Mouse (Mus musculus): ENCODE data around the gene Abcg5. TPM values are rescaled to one million over a fixed set of nuclear protein-coding genes. Genes with fewer than 3 reads are reported as not detected.

Gene Abcg5
- total RNA-seq, 2 experiments from 2014 or later: not detected

DNA sequence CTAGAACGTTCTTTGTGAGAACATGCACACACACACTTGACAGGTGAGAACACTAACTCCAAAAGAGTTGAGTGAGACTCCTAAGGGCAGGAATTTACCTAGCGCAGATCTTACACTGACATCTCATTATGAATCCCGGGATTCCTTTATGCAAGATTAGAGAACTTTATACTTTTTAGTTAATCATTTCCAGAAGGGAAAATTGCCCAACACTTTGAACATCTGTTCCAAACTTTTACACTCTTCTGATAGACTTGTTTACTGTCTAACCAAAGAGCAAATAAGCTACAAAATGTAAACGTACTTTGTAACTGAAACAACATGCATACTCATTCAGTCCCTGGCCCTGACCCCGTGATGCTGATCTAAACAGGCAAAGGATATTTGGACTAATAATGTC is 6.5 kb upstream of the Abcg5 start:
- DNase-seq (ENCODE audit: low spot score in 2 of 2): no peak
- intact Hi-C loops (cut with DNase I): no loop called here

DNA sequence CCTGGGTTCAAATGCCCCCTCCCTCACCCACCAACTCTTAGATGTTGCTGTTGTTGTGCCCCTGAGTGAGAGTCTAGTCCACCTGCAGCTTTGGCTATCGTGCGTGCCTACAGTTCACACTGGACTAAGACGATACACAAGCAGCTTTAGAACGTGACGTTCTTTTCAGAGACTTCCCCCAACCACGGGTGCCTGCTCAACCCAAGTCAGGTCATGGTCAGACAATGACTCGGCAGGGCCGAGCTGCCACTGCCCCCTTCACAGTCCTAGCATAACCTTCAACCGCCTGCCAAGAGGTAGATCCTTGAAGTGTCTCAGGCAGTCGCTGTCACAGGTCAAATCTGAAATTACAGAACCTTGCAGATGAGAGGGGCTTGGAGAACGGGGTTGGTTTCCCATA is 6.0 kb upstream of the Abcg5 start:
- intact Hi-C loops (cut with DNase I): no loop called here
- DNase-seq (ENCODE audit: low spot score in 2 of 2): no peak

DNA sequence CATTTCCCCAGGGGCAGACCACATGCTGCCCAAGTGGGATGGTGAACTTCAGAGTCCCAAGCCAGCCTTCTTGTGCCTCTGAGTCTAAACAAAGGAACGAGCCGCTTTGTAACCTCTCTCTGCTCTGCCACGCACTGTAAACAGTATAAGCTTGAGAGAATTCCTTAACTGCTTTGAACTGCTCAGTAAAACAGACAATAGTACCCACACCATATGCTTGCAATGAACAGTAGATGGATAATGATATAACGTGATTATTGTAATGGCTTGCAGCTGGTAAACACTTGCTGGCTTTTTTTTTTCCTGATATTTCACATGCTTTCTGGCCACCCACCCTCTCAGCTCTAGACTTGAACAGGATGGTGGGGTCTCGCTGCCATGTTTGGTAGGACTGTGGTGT is 5.2 kb upstream of the Abcg5 start:
- no peak for DNase-seq (ENCODE audit: low spot score in 2 of 2)
- intact Hi-C loops (cut with DNase I): no loop called here

- DNase-seq (ENCODE audit: low spot score in 2 of 2): no peak
- intact Hi-C loops (cut with DNase I): no loop called here
Observed at GRCm38 (mm10) chr17:84685286-84685685, 2.5 kb upstream of the Abcg5 start.

- no peak for DNase-seq (ENCODE audit: low spot score in 2 of 2)
- intact Hi-C loops (cut with DNase I): no loop called here
Observed at GRCm38 (mm10) chr17:84684284-84684683, 1.5 kb upstream of the Abcg5 start.

- DNase-seq (ENCODE audit: low spot score in 2 of 2): peak; percentile 34 to 49
- intact Hi-C loops (cut with DNase I): no loop called here
Observed at GRCm38 (mm10) chr17:84681670-84682069, 1.1 kb downstream of the Abcg5 start.

GRCm38 (mm10) chr17:84677595-84677994 is 5.2 kb downstream of the Abcg5 start:
- intact Hi-C loops (cut with DNase I): no loop called here
- no peak for DNase-seq (ENCODE audit: low spot score in 2 of 2)

- intact Hi-C loops (cut with DNase I): no loop called here
Observed at GRCm38 (mm10) chr17:84675951-84676366, 6.9 kb downstream of the Abcg5 start, which contains the start of gene Abcg8. Gene Abcg8, plus strand, starts transcription at chr17:84676302.

GRCm38 (mm10) chr17:84675204-84675603 is 7.6 kb downstream of the Abcg5 start:
- peak; percentile 25 to 37 for DNase-seq (ENCODE audit: low spot score in 2 of 2)
- intact Hi-C loops (cut with DNase I): no loop called here

More at GRCm38 (mm10) chr17:84675951-84676366, 6.9 kb downstream of the Abcg5 start, which contains the start of gene Abcg8:
- no peak for DNase-seq (ENCODE audit: low spot score in 2 of 2)

- DNase-seq (ENCODE audit: low spot score in 2 of 2): no peak
- intact Hi-C loops (cut with DNase I): no loop called here
Observed at GRCm38 (mm10) chr17:84674048-84674447, 8.8 kb downstream of the Abcg5 start.

DNA sequence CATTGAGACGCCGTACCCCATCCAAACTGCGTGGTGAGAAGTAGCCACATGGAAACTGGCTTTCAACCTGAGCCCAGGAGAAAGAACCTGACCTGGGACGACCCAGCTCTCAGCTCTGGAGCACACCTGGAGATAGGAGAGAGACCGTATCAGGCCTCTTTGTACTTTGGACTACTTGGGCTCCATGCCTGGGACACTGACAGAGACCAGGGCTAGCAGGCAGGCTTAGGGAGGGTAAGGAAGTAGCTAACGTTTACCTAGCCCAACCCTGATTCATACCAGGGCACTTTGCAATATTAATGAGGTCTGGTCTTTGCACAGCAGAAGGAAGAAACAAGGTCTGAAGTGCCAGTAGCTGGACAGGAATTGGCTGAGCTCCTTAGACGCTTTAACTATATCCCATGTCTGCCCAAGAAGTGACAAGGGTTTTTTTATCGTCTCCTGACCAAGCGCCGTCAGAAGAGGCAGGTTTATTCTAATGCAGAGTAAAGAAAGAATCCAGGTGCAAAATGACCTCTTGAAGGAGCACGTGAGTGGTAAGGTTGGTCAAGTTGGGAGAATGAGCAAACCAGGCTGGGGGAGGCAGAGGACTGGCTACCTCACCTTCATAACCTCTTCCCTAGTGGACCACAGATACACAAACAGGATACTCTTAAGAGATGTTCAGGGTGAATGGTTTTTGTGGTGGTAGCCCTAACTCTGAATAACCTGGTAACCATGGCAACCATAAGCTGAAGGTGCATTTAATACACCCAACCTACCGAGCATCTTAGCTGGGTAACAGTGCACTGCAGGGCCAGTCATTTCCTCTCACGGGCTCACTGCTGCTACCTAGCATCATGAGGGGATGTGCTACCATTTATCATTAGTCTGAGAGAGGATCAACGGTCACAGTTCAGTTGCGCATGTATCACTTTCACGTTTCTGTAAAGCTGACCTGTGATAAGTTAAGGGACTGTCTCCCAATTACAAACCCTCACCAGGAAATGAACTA is 10.1 kb downstream of the Abcg5 start:
- no peak for DNase-seq (ENCODE audit: low spot score in 2 of 2)
- intact Hi-C loops (cut with DNase I): no loop called here

DNA sequence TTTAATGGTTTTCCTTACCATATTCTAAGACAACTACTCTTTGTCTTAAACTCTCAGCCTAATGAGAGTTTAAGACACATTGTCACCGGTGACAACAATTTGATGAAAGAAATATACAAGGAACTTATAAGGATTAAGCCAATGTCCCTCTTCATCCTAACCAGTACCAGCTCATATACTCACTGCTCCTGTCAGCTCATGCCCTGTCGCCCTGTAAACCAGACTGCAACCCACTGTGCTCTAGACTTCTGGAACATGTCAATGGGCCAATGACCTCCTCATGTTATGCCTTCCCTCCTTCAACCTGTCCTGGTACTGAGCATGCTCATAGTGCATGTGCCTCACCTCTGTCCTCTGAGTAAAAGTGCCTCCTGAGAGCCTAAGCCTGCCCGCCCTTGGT is 15.0 kb downstream of the Abcg5 start:
- DNase-seq (ENCODE audit: low spot score in 2 of 2): no peak
- intact Hi-C loops (cut with DNase I): no loop called here

- intact Hi-C loops (cut with DNase I): no loop called here
- no peak for DNase-seq (ENCODE audit: low spot score in 2 of 2)
Observed at GRCm38 (mm10) chr17:84665691-84666090, 17.1 kb downstream of the Abcg5 start.

DNA sequence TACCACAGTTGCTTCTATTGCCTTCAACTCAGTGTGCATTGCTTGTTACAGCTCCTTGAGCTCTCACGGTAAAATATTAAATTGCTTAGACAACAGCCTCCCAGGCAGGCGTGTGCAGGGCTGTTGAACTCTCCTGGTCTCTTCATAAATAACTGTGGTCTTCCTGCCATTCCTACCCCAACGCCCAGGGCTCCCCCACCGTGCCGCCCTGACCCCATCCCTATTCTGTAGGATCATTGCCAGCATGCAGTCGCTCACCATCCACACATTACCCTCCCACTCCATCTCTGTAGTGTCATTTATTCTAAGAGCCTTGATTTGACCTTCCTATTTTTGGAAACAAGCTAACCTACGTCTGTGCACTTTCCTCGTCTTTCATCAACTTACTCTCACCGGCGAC is 17.8 kb downstream of the Abcg5 start:
- intact Hi-C loops (cut with DNase I): no loop called here
- DNase-seq (ENCODE audit: low spot score in 2 of 2): no peak

- intact Hi-C loops (cut with DNase I): no loop called here
- no peak for DNase-seq (ENCODE audit: low spot score in 2 of 2)
Observed at GRCm38 (mm10) chr17:84658951-84659350, 23.9 kb downstream of the Abcg5 start.

GRCm38 (mm10) chr17:84658195-84658594 is 24.6 kb downstream of the Abcg5 start:
- no peak for DNase-seq (ENCODE audit: low spot score in 2 of 2)
- intact Hi-C loops (cut with DNase I): no loop called here

- intact Hi-C loops (cut with DNase I): no loop called here
- DNase-seq (ENCODE audit: low spot score in 2 of 2): no peak
Observed at GRCm38 (mm10) chr17:84657782-84658181, 25.0 kb downstream of the Abcg5 start.

DNA sequence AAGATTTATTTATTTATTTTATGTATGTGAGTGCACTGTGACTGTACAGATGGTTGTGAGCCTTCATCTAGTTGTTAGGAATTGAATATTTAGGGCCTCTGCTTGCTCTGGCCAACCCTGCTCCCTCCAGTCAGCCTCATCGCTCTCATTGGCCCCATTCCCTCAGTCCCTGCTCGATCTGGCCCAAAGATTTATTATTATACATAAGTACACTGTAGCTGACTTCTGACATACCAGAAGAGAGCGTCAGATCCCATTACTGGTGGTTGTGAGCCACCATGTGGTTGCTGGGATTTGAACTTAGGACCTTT is 25.4 kb downstream of the Abcg5 start:
- intact Hi-C loops (cut with DNase I): no loop called here
- DNase-seq (ENCODE audit: low spot score in 2 of 2): no peak

GRCm38 (mm10) chr17:84656653-84657421 is 26.0 kb downstream of the Abcg5 start:
- no peak for DNase-seq (ENCODE audit: low spot score in 2 of 2)
- intact Hi-C loops (cut with DNase I): no loop called here

DNA sequence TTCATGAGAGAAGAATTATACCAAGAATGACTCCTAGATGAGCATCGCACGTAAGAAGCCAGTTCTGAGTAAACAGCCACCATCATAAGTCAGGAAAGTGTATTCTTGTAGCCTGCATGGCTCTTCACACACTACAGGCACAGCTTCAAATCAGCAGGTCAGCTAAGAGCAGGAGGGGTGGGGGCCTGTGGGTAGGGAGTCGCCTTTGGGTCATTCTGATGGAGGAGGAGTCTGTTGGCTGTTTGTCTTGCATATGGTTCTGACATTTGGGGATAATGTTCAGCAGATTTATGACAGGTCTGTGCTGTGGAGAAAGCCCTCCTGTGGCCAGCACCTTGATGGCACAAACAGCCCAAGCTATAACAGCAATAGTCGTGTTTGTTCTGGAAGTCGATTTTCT is 26.6 kb downstream of the Abcg5 start:
- no peak for DNase-seq (ENCODE audit: low spot score in 2 of 2)
- intact Hi-C loops (cut with DNase I): no loop called here

- DNase-seq (ENCODE audit: low spot score in 2 of 2): no peak
- intact Hi-C loops (cut with DNase I): no loop called here
Observed at GRCm38 (mm10) chr17:84653544-84653943, 29.3 kb downstream of the Abcg5 start.

Data from left cerebral cortex, postnatal 14 days (tissue).